Mouse (Mus musculus) intestine, postnatal 0 days (tissue): ENCODE results near the gene Scamp5. TPM values are rescaled to one million over a fixed set of nuclear protein-coding genes. Genes with fewer than 3 reads are reported as not detected.

Experiments used
- ATAC-seq: fragments of 200-750 bp; cut with Nextera tagmentation; 2 replicates; pipeline ENCODE4 v1.8.0; 2017; ENCODE audit warnings: mild to moderate bottlenecking, moderate TSS enrichment, moderate library complexity
- H3K27ac ChIP-seq: fragments of 300-500 bp; sonication (generic); 2 replicates; pipeline ENCODE4 v1.5.1; 2014; ENCODE audit warnings: mild to moderate bottlenecking, low read depth, low read length, moderate library complexity
- H3K27me3 ChIP-seq: fragments of 300-500 bp; sonication (generic); replicated peaks from 2 replicates; pipeline ENCODE4 v1.6.1; 2014; ENCODE audit warnings: low read length, mixed read lengths; ENCODE audit not compliant: control insufficient read depth, insufficient read depth
- H3K36me3 ChIP-seq: fragments of 300-500 bp; sonication (generic); 2 replicates; pipeline ENCODE4 v1.6.1; 2014; ENCODE audit warnings: mild to moderate bottlenecking, moderate library complexity; ENCODE audit not compliant: control insufficient read depth, insufficient read depth
- H3K4me1 ChIP-seq: fragments of 300-500 bp; sonication (generic); replicated peaks from 2 replicates; pipeline ENCODE4 v1.6.1; 2014; ENCODE audit warnings: antibody characterized with exemption, low read length, mixed read lengths; ENCODE audit not compliant: control insufficient read depth, insufficient read depth
- H3K4me2 ChIP-seq: fragments of 300-500 bp; sonication (generic); replicated peaks from 2 replicates; pipeline ENCODE4 v1.6.1; 2014; ENCODE audit warnings: low read depth, mild to moderate bottlenecking, moderate library complexity
- H3K4me3 ChIP-seq: fragments of 300-500 bp; sonication (generic); 2 replicates; pipeline ENCODE4 v1.5.1; 2014; ENCODE audit warnings: low read depth, low read length
- H3K9ac ChIP-seq: fragments of 300-500 bp; sonication (generic); 2 replicates; pipeline ENCODE4 v1.6.1; 2014; ENCODE audit warnings: mild to moderate bottlenecking, low read depth, low read length
- H3K9me3 ChIP-seq: fragments of 300-500 bp; sonication (generic); 2 replicates; pipeline ENCODE4 v1.6.1; 2016; ENCODE audit warnings: mixed run types; ENCODE audit not compliant: control insufficient read depth
- CTCF ChIP-seq: sonication (generic); IDR thresholded peaks from 2 replicates; pipeline ENCODE4 v1.5.1; 2016; ENCODE audit warnings: low read depth, mild to moderate bottlenecking, control low read depth, antibody characterized with exemption, moderate library complexity
- WGBS: fragments of 180-500 bp; shearing (Covaris S2); extraction: QIAGEN DNeasy Blood & Tissue Kit; methylation state at CpG from one replicate; pipeline ENCODE4 v1.1.7; 2014; 5-methylcytosine and 5-hydroxymethylcytosine counted together
- polyA plus RNA-seq: library from polyadenylated mRNA; unstranded; fragments of >200 nt; fragmentation: Nextera tagmentation; extraction: Ambion mirVana; gene quantifications from 2 replicates; pipeline ENCODE4 v1.2.1, GENCODE M21; 2015

Gene Scamp5
- polyA plus RNA-seq, 1 experiment from 2014 or later = 15.9 TPM

DNA sequence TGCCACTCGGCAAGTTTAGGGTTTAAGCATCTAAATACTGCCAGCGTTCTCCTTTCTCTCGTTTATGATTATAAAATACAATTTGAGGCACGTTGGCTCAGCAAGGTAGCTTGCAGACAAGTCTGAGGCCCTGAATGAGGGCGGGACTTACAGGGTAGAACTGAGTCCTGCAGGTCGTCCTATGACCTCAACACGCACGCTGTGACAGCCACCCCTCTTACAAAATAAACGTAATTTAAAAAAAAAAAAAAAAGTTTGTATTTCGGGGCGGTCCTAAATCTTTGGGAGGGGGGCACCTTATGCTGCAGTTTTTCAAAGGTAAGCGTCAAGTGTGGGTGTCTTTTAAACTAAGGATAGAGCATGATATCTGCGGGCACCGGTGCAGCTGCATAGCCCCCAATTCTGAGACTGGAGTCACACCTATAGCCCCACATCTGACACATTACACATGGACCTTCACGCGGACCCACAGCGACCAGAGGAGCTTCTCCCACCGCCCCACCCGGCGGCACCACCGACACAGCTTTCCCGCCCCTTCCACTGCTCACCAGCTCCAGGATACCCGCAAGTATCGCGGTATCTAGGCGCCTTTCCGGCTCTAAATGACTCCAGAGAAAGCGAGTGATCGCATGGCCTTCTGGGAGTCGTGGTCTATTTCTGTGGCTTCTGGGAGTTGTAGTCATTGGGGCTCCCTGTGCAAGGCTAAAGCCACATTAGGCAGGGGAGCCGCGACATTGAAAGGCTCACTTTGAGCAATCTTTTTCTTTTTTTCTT is 28.2 kb downstream of the Scamp5 start, which contains the start of gene Ppcdc:
TSS of gene Ppcdc (minus strand) at position 603 of the 774 bp plus-strand sequence.
- ATAC-seq = peak; percentile 96
- TF ChIP-seq CTCF = peak; percentile 8; the same call in 1 of the 2 replicates
- Histone ChIP-seq H3K9ac (peak within 1 kb of the TSS; percentile 58), H3K27me3 (no peaks in the 10 kb centered on the region), H3K27ac (peak within 1 kb of the TSS; percentile 73), H3K9me3 (no peaks in the 10 kb centered on the region), H3K4me3 (peak within 1 kb of the TSS; percentile 48), H3K4me1 (peaks cover 4% of the 10 kb centered on the region; the same call in 1 of the 2 replicates), H3K36me3 (peaks cover 14% of the 10 kb centered on the region; the same call in 1 of the 2 replicates), H3K4me2 (peak within 1 kb of the TSS; percentile 74)
- WGBS = 2% methylated on average over 32 of the region's 32 CpGs

DNA sequence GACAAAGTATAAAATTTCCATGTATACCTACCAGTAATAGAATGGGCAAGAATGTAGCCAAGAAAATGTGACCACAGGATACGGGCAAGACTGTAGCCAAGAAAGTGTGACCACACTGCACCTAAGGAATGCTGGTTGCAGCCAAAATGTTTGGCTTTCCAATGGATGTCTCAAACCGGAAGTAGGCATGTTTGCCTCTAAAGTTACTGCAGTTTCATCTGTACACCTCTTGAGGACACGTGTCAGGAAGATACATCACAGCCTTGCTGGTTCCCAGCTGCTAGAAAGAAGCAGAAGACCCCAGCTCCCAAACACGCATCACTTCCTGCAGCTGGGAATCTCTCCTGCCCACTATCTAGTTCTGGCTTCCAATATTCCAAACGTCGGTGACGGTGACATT is 28.8 kb downstream of the Scamp5 start:
- no peak for TF ChIP-seq CTCF
- WGBS = 25% methylated on average over 7 of the region's 7 CpGs
- Histone ChIP-seq H3K4me3 (peak overlapping the region; percentile 48), H3K36me3 (peaks cover 14% of the 10 kb centered on the region; the same call in 1 of the 2 replicates), H3K27ac (no peak overlapping the region), H3K9ac (peak overlapping the region; percentile 58; the same call in 1 of the 2 replicates), H3K27me3 (no peaks in the 10 kb centered on the region), H3K9me3 (no peaks in the 10 kb centered on the region), H3K4me1 (peaks cover 4% of the 10 kb centered on the region; the same call in 1 of the 2 replicates), H3K4me2 (peak overlapping the region; percentile 74)
- ATAC-seq = no peak

GRCm38 (mm10) chr9:57437896-57438614 is 29.8 kb downstream of the Scamp5 start:
- ATAC-seq = no peak
- no peak overlapping the region for H3K9ac ChIP-seq
- H3K4me1 ChIP-seq = peaks cover 10% of the 10 kb centered on the region
- no peak overlapping the region for H3K27ac ChIP-seq
- H3K9me3 ChIP-seq = no peaks in the 10 kb centered on the region
- WGBS = 78% methylated on average over 10 of the region's 10 CpGs
- H3K4me2 ChIP-seq = no peak overlapping the region
- no peak overlapping the region for H3K4me3 ChIP-seq
- no peak for TF ChIP-seq CTCF
- H3K27me3 ChIP-seq = no peaks in the 10 kb centered on the region
- H3K36me3 ChIP-seq = peaks cover 12% of the 10 kb centered on the region; the same call in 1 of the 2 replicates

DNA sequence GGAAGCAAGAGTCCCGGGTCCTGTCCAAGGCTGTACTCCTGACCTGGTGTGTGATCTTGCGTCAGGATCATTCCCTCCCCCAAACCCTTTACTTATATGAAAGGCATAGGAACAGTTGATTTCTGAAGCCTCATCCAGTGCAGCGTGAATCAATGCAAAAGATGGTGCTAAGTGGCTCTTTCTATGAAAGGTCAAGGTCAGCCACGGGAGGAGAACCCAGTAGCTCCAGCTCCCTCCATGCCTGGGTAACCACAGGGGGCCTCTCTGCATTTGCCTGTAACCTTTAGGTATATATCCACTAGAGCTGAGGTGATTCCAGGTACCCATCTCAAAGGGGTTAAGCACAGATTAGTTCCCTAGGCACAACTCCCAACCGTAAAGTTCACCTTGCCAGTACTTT is 31.7 kb downstream of the Scamp5 start:
- no peak for ATAC-seq
- no peak overlapping the region for H3K4me2 ChIP-seq
- H3K4me3 ChIP-seq = no peak overlapping the region
- no peak overlapping the region for H3K27ac ChIP-seq
- H3K9ac ChIP-seq = no peak overlapping the region
- TF ChIP-seq CTCF = no peak
- 78% methylated on average over 5 of the region's 5 CpGs for WGBS
- no peaks in the 10 kb centered on the region for H3K9me3 ChIP-seq
- H3K27me3 ChIP-seq = no peaks in the 10 kb centered on the region
- H3K4me1 ChIP-seq = peaks cover 17% of the 10 kb centered on the region
- peaks cover 4% of the 10 kb centered on the region; the same call in 1 of the 2 replicates for H3K36me3 ChIP-seq

DNA sequence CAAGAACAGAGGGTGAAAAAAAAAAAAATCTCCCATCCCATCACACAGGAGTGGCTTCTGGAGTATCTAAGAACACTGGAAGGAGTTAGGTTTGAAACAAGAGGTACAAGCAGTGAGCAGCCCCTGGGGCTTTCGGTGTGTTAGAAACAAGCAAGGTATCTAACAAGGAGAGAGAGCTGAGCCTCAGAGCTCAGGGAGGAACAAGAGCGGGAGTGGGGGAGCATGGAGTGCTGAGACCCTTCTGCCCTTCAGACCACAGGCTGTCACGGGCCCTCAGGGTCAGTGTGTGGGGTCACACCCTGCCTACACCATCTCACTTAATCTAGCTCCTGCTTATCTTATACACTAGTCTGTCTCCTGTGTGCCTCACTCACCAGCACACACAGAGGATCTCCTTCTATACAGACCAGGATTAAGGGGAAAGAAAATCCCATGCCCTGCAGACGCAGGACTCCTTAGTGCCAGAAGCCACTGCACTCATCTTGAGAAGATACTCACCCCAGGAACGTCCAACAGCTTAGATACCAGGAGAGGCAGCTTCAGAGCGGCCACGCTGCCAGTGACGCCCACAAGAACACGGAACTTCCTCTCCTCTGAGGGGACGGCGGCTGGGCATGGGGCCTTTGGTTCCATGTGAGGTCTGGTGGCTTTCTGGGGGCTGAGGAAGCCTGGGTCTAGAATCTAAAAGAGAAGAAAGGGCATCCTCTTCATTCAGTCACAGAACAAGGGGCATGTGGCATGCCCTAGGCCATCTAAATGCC is 33.3 kb downstream of the Scamp5 start:
- TF ChIP-seq CTCF = no peak
- Histone ChIP-seq H3K27ac (no peak overlapping the region), H3K4me3 (no peak overlapping the region), H3K9me3 (no peaks in the 10 kb centered on the region), H3K36me3 (peaks cover 4% of the 10 kb centered on the region; the same call in 1 of the 2 replicates), H3K9ac (no peak overlapping the region), H3K27me3 (no peaks in the 10 kb centered on the region), H3K4me2 (no peak overlapping the region), H3K4me1 (peaks cover 17% of the 10 kb centered on the region)
- 86% methylated on average over 11 of the region's 11 CpGs for WGBS
- ATAC-seq = no peak
